Mouse (Mus musculus) erythroblast, embryonic 14.5 days (primary cell): ENCODE results near the gene Galk1.

Experiments
- GATA1 ChIP-seq: IDR thresholded peaks from 2 replicates; pipeline ENCODE4 v1.6.1; 2012; ENCODE audit warnings: low read length, inconsistent platforms, mixed read lengths
- TAL1 ChIP-seq: IDR thresholded peaks from 3 replicates; pipeline ENCODE4 v1.6.1; 2012; ENCODE audit warnings: low read length, inconsistent platforms, mixed read lengths

- TF ChIP-seq TAL1 (no peak), GATA1 (no peak)
These were observed 2.4 kb downstream of the Galk1 start for GRCm38 (mm10) chr11:116010146-116010545.
